Mouse (Mus musculus) kidney, embryonic 16.5 days (tissue): Measurements from ENCODE around the gene Mapk7. TPM values are rescaled to one million over a fixed set of nuclear protein-coding genes. Genes with fewer than 3 reads are reported as not detected.

ENCODE experiments used
- ATAC-seq: fragments of 200-750 bp; cut with Nextera tagmentation; 2 replicates; pipeline ENCODE4 v1.8.0; 2017; ENCODE audit warnings: moderate TSS enrichment; ENCODE audit not compliant: low FRiP score, low TSS enrichment
- H3K27ac ChIP-seq: fragments of 300-500 bp; sonication (generic); 2 replicates; pipeline ENCODE4 v1.5.1; 2014; ENCODE audit warnings: low read length
- H3K27me3 ChIP-seq: fragments of 300-500 bp; sonication (generic); 2 replicates; pipeline ENCODE4 v1.6.1; 2014; ENCODE audit warnings: low read length, control low read depth, mixed read lengths; ENCODE audit not compliant: insufficient read depth
- H3K36me3 ChIP-seq: fragments of 300-500 bp; sonication (generic); 2 replicates; pipeline ENCODE4 v1.6.1; 2014; ENCODE audit warnings: low read length, control low read depth, mixed read lengths; ENCODE audit not compliant: insufficient read depth
- H3K4me1 ChIP-seq: fragments of 300-500 bp; sonication (generic); 2 replicates; pipeline ENCODE4 v1.6.1; 2014; ENCODE audit warnings: low read length, control low read depth, mixed read lengths; ENCODE audit not compliant: insufficient read depth
- H3K4me2 ChIP-seq: fragments of 300-500 bp; sonication (generic); replicated peaks from 2 replicates; pipeline ENCODE4 v1.6.1; 2014; ENCODE audit warnings: low read depth, low read length
- H3K4me3 ChIP-seq: fragments of 300-500 bp; sonication (generic); 2 replicates; pipeline ENCODE4 v1.5.1; 2014; ENCODE audit warnings: mild to moderate bottlenecking, low read length
- H3K9ac ChIP-seq: fragments of 300-500 bp; sonication (generic); replicated peaks from 2 replicates; pipeline ENCODE4 v1.6.1; 2014; ENCODE audit warnings: low read length
- H3K9me3 ChIP-seq: fragments of 300-500 bp; sonication (generic); 2 replicates; pipeline ENCODE4 v1.6.1; 2016; ENCODE audit warnings: low read length, control low read depth
- WGBS: fragments of 180-500 bp; shearing (Covaris S2); extraction: QIAGEN DNeasy Blood & Tissue Kit; methylation state at CpG from one replicate; pipeline ENCODE4 v1.1.7; 2014; 5-methylcytosine and 5-hydroxymethylcytosine counted together
- polyA plus RNA-seq: library from polyadenylated mRNA; unstranded; fragments of >200 nt; fragmentation: Nextera tagmentation; extraction: Ambion mirVana; gene quantifications from 2 replicates; pipeline ENCODE4 v1.2.1, GENCODE M21; 2015

Gene Mapk7
- 62.5 and 65.0 TPM in 2 replicates for polyA plus RNA-seq

DNA sequence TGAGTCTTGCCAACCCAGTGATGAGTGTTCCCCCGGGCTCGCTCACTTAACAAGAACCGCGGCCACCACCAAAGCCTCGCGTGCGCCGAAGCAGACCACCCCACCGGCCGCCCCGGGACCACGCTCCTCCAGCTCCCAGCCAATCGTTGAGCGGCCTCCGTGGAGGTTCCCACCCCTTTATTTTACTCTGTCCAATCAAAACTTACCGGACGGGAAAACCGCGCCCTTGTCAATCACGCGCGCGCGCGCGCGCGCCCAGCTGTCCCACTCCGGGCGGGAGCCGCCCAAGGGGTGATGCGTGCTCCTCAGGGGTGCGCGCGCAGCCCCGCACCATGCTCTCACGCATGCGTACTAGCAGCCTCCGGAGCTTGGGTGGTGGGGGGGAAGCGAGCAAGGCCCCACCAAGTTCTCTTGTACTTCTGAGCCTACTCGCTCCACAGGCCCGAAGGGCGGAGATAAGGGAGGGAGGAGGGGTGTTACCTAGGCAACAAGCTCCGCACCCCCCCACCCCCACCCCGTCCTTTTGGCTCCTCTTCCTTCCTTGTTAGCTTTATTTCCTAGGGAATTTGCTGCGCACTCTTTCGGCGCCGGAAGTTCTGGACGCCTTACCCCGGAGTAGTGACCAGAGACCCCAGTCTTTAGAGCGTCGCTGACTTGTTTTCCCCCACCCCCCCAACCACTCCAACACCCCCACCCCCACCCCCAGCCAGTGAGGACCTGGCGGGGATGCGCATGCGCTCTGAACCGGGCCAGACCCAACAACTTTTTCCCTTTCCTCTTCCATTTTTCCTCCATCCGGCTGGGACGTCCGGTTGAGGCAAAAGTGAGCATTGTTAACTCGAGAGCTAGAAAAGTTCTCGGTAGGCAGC is at the start of gene Mapk7:
Gene Mapk7 (minus strand): TSS at position 278 of the 869 bp plus-strand sequence.
- peaks cover 24% of the 10 kb centered on the region for H3K4me1 ChIP-seq
- H3K4me2 ChIP-seq = peak within 1 kb of the TSS; percentile 85
- H3K36me3 ChIP-seq = peaks cover 34% of the 10 kb centered on the region
- H3K9ac ChIP-seq = peak within 1 kb of the TSS; percentile 94
- no peaks in the 10 kb centered on the region for H3K27me3 ChIP-seq
- peak within 1 kb of the TSS; percentile 98 for H3K4me3 ChIP-seq
- H3K9me3 ChIP-seq = no peaks in the 10 kb centered on the region
- H3K27ac ChIP-seq = peak within 1 kb of the TSS; percentile 91
- under 1% methylated on average over 62 of the region's 62 CpGs for WGBS
- peak; percentile 95 for ATAC-seq

DNA sequence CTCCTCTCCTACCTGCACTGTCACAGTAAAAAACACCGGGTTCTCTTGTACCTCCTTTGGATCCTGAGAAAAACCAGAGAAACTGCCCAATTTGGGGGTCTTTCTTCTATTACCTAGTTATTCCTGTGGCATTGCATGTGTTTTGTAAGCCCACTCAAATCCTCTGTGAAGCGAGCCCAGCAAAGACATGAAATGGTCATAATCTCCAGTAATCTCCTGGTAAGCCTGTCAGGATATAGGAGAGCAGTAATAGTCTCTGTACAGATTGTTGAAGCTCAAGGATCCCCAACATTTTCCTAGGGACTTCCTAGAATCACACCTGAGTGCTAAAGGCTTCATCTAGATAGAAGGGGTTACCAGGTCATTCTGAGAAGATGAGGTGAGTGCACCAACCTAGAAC is 46.9 kb upstream of the Mapk7 start:
- 85% methylated on average over 2 of the region's 2 CpGs for WGBS
- Histone ChIP-seq H3K4me1 (0 out of 2 replicates have a peak, but pooled peaks cover 4% of the 10 kb centered on the region), H3K4me2 (no peak overlapping the region), H3K9me3 (no peaks in the 10 kb centered on the region), H3K4me3 (no peak overlapping the region), H3K9ac (no peak overlapping the region), H3K27ac (no peak overlapping the region), H3K36me3 (peaks cover 13% of the 10 kb centered on the region; the same call in 1 of the 2 replicates), H3K27me3 (no peaks in the 10 kb centered on the region)
- no peak for ATAC-seq

DNA sequence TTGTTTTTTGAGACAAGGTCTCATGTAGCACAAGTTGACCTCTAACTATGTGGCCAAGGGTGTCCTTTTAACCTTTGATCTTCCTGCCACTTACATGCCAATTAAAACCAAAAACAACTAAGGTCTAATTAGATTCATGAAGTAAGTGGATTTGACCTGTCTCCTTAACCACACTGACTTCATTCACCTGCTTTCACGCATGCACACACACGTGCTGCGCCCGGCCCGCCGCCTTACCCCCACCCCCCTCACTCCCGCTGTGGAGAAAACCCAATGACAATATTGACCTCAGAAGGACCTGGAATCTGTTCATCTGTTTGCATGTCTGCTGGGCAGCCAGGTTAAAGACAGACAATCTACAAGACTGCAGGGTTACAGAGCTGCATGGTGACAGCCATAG is 46.4 kb upstream of the Mapk7 start:
- peaks cover 11% of the 10 kb centered on the region; the same call in 1 of the 2 replicates for H3K36me3 ChIP-seq
- H3K27ac ChIP-seq = no peak overlapping the region
- H3K4me2 ChIP-seq = no peak overlapping the region
- no peaks in the 10 kb centered on the region for H3K27me3 ChIP-seq
- no peaks in the 10 kb centered on the region for H3K9me3 ChIP-seq
- H3K9ac ChIP-seq = no peak overlapping the region
- H3K4me1 ChIP-seq = 0 out of 2 replicates have a peak, but pooled peaks cover 4% of the 10 kb centered on the region
- H3K4me3 ChIP-seq = no peak overlapping the region
- ATAC-seq = no peak
- 75% methylated on average over 7 of the region's 7 CpGs for WGBS

DNA sequence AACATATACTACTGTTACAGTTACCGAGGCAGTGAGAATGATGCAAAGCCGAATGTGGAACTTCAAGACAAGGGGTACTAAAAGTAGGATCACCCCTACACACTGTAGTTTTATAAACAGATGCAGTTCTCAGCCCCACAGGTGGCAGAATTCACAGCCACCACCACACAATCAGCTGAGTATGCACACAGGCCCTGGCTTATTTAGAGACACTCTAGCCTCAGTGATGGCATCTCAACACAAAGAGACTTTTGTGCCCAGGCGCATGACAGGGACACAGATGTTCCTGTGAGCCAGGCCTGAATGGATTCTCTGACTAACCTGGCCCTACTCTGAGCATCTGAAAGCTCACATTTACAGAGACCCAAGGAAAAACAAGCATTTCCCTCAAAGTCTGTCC is 43.2 kb upstream of the Mapk7 start:
- no peak for ATAC-seq
- Histone ChIP-seq H3K9ac (no peak overlapping the region), H3K27ac (no peak overlapping the region), H3K4me3 (no peak overlapping the region), H3K4me2 (no peak overlapping the region), H3K9me3 (no peaks in the 10 kb centered on the region), H3K4me1 (0 out of 2 replicates have a peak, but pooled peaks cover 4% of the 10 kb centered on the region), H3K27me3 (no peaks in the 10 kb centered on the region), H3K36me3 (peaks cover 12% of the 10 kb centered on the region; the same call in 1 of the 2 replicates)
- 92% methylated on average over 3 of the region's 3 CpGs for WGBS

DNA sequence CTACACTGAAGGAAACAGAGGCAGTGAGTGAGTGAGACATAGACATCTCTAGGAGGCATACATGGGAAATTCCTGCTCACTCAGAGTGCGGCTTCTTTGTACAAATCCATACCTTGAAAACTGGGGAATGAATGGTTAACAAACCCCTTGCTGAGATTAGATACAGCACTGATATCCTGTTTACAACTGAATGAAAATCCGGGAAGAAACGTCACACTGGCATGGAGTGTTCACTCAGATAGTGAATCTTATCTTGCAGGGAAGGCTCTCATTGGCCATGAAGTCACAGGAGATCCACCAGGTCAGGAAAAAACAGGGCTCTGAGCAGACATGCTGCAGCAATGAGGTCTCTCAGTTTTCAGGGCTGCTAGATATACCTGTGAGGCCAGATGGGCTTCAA is 42.7 kb upstream of the Mapk7 start:
- Histone ChIP-seq H3K27me3 (no peaks in the 10 kb centered on the region), H3K9me3 (no peaks in the 10 kb centered on the region), H3K9ac (no peak overlapping the region), H3K36me3 (peaks cover 14% of the 10 kb centered on the region; the same call in 1 of the 2 replicates), H3K4me2 (no peak overlapping the region), H3K4me3 (no peak overlapping the region), H3K27ac (no peak overlapping the region), H3K4me1 (0 out of 2 replicates have a peak, but pooled peaks cover 4% of the 10 kb centered on the region)
- no peak for ATAC-seq
- 65% methylated on average over 3 of the region's 3 CpGs for WGBS

DNA sequence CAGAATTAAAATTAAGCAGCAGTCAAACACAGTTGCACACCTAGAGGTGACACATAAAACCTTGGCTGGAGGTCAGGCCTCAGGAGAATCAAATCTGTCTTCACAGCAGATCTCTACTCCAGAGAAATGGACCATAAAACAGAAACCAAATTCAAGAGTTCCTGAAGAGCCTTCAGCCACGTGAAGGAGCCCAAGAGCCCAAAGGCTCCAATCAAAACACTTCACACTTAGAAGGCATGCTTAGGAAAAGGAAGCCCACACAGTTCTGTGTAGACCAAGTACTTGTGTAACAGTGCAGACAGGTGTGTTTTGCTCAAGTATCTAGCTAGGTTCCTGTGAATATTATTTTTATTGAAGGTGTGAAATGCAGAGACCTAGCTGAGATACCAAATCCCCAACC is 41.3 kb upstream of the Mapk7 start:
- no peak for ATAC-seq
- Histone ChIP-seq H3K4me3 (no peak overlapping the region), H3K9ac (no peak overlapping the region), H3K4me2 (no peak overlapping the region), H3K9me3 (no peaks in the 10 kb centered on the region), H3K4me1 (no peaks in the 10 kb centered on the region), H3K36me3 (peaks cover 14% of the 10 kb centered on the region; the same call in 1 of the 2 replicates), H3K27me3 (no peaks in the 10 kb centered on the region), H3K27ac (no peak overlapping the region)
- 27% methylated on average over 1 of the region's 1 CpGs for WGBS

DNA sequence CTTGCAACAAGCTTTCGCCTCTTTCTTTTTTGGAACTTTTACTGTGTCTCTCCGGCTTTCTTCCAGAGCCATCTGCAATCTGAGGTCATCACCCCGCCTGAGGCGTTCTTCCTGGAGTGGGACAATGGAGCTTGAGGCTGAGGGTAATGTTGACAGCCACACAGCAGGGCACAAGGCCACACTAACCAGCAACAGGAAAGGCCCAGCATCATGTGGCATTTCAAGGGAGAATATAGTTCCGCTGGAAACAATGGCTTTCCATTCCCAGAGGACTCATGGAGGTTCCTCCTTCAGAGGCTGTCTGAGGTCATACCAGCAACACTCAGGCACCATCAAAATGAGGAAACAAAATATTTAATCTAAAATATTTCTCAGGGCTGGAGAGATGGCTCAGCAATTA is 39.4 kb upstream of the Mapk7 start:
- peaks cover 9% of the 10 kb centered on the region; the same call in 1 of the 2 replicates for H3K36me3 ChIP-seq
- 76% methylated on average over 5 of the region's 5 CpGs for WGBS
- H3K9ac ChIP-seq = no peak overlapping the region
- no peak overlapping the region for H3K4me3 ChIP-seq
- H3K27me3 ChIP-seq = no peaks in the 10 kb centered on the region
- H3K4me2 ChIP-seq = no peak overlapping the region
- ATAC-seq = 0 out of 2 replicates have a peak, but pooled peaks have one; percentile 54
- H3K27ac ChIP-seq = peak overlapping the region; percentile 43; the same call in 1 of the 2 replicates
- no peaks in the 10 kb centered on the region for H3K9me3 ChIP-seq
- H3K4me1 ChIP-seq = peaks cover 3% of the 10 kb centered on the region

DNA sequence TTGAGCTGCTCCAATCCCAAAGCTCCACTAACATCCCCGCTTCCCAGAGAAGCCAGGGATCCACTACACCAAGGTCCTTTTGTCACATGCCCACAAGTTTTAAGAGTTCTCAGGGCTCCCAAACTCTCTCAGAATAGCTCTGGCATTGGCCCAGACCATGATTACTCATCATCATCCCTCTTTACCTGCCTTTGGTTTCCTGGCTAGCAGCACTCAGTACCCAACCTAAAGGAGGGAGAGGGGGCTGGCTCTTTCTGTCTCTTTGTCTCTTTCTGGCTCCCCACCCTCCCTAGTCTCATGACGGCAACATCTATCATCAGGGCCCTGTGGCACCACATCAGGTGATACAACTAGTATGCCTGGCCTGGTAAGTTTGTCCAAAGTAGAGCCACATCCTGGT is 38.6 kb upstream of the Mapk7 start:
- peaks cover 3% of the 10 kb centered on the region for H3K4me1 ChIP-seq

DNA sequence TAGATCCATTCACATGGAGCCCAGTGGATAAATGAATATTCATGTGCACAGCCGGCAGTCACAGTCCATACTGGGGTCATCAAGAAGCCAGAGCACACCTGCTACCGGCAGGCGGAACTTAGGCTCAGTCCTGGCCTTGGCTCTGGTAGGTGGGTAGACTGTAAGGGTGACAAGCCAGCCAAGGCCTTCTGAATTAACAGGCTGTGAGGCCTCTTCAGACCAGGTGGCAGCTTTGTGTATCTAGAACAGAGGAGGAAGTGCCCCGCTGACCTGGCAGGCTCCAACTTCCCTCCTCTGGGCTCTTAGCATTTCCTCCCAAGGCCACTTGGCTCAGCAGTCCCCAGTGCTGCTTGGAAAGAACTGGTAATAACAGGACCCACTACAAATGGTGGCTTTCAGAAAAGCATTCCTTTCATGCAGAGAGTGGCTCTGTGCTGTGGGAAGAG is 35.1 kb upstream of the Mapk7 start:
- Histone ChIP-seq H3K27me3 (no peaks in the 10 kb centered on the region), H3K4me1 (peaks cover 3% of the 10 kb centered on the region), H3K9me3 (no peaks in the 10 kb centered on the region), H3K4me2 (no peak overlapping the region), H3K36me3 (peaks cover 14% of the 10 kb centered on the region; the same call in 1 of the 2 replicates), H3K27ac (peak overlapping the region; percentile 52), H3K9ac (no peak overlapping the region), H3K4me3 (no peak overlapping the region)
- ATAC-seq = peak; percentile 67
- 45% methylated on average over 4 of the region's 4 CpGs for WGBS

More for the DNA sequence above, 38.6 kb upstream of the Mapk7 start:
- Histone ChIP-seq H3K27ac (peak overlapping the region; percentile 43; the same call in 1 of the 2 replicates), H3K4me3 (no peak overlapping the region), H3K36me3 (peaks cover 9% of the 10 kb centered on the region; the same call in 1 of the 2 replicates), H3K9ac (no peak overlapping the region), H3K4me2 (no peak overlapping the region), H3K9me3 (no peaks in the 10 kb centered on the region), H3K27me3 (no peaks in the 10 kb centered on the region)
- whole genome bisulfite sequencing = 96% methylated on average over 2 of the region's 2 CpGs
- no peak for ATAC-seq

DNA sequence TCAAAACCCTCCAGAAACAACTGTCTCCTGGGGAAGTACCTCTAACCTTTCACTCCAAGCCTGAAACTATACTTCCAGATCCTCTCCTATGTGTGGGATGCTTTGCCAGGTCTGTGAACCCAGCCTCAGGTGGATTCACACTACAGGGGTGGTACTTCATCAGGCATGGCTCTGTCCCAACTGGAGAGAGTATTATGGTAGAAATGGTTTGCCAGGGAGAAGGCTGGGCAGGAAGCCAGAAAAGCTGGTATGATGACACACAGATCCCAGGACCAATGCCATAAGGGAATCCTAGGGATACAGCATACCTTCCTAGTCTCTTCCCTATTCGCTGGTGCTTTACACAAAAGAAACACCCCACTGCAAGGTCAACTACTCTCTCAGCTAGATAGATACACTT is 32.7 kb upstream of the Mapk7 start:
- no peak for ATAC-seq
- WGBS = 90% methylated on average over 1 of the region's 1 CpGs
- Histone ChIP-seq H3K27ac (no peak overlapping the region), H3K4me1 (peaks cover 3% of the 10 kb centered on the region), H3K4me2 (no peak overlapping the region), H3K9me3 (no peaks in the 10 kb centered on the region), H3K27me3 (no peaks in the 10 kb centered on the region), H3K9ac (no peak overlapping the region), H3K36me3 (peaks cover 17% of the 10 kb centered on the region; the same call in 1 of the 2 replicates), H3K4me3 (no peak overlapping the region)
